Mouse (Mus musculus): ENCODE measurements around the gene Kif28. TPM values are rescaled to one million over a fixed set of nuclear protein-coding genes. Genes with fewer than 3 reads are reported as not detected.
"Not testable (repeated sequence)": the region's sequence is repeated elsewhere in the genome, so short reads cannot be mapped to it uniquely, and the experiment has no call there.

Kif28 gene
- polyA plus RNA-seq, 1 experiment from 2014 or later: 0.11 TPM

- no peak overlapping the region for H3K4me2 ChIP-seq
- H3K36me3 ChIP-seq (ENCODE audit: control insufficient read depth, insufficient read depth, low read length): peaks cover 12% of the 10 kb centered on the region
- H3K27ac ChIP-seq (ENCODE audit: low read depth, low read length): 0 out of 2 replicates have a peak overlapping the region, but pooled peaks have one; percentile 46
- H3K4me3 ChIP-seq (ENCODE audit: low read depth, low read length): no peak overlapping the region
- no peak for ATAC-seq (replicated peaks; ENCODE audit: insufficient number of reproducible peaks, low FRiP score, low TSS enrichment)
- no peaks in the 10 kb centered on the region for H3K27me3 ChIP-seq (ENCODE audit: control insufficient read depth, insufficient read depth, low read length)
- peaks cover 7% of the 10 kb centered on the region; the same call in 1 of the 2 replicates for H3K4me1 ChIP-seq (ENCODE audit: control insufficient read depth, insufficient read depth, low read length)
- 46% methylated on average over 6 of the region's 6 CpGs for WGBS (ENCODE audit: insufficient replicate concordance)
- no peaks in the 10 kb centered on the region for H3K9me3 ChIP-seq (replicated peaks; ENCODE audit: control insufficient read depth, low read length)
- H3K9ac ChIP-seq (ENCODE audit: low read depth, low read length): no peak overlapping the region
Observed at GRCm38 (mm10) chr1:179688415-179688814, 56.7 kb downstream of the Kif28 start.

DNA sequence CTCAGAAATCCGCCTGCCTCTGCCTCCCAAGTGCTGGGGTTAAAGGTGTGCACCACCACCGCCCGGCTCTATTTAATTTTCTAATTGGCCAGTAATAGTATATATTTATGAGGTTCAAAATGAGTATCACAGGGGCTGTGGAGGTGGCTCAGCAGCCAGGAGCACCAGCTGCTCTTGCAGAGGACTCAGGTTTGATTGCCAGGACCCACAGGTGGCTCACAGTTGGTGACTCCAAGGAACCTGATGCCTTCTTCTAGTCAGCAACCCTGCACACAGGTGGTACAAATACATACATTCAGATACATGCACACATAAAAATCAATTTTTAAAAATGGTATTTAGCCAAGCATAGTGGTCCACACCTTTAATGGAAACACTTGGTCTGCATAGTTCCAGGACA is 57.1 kb downstream of the Kif28 start:
- Histone ChIP-seq H3K4me3 (ENCODE audit: low read depth, low read length) (no peak overlapping the region), H3K27me3 (ENCODE audit: control insufficient read depth, insufficient read depth, low read length) (no peaks in the 10 kb centered on the region), H3K36me3 (ENCODE audit: control insufficient read depth, insufficient read depth, low read length) (peaks cover 13% of the 10 kb centered on the region), H3K4me1 (ENCODE audit: control insufficient read depth, insufficient read depth, low read length) (peaks cover 7% of the 10 kb centered on the region; the same call in 1 of the 2 replicates), H3K9me3 (replicated peaks; ENCODE audit: control insufficient read depth, low read length) (no peaks in the 10 kb centered on the region), H3K27ac (ENCODE audit: low read depth, low read length) (no peak overlapping the region), H3K9ac (ENCODE audit: low read depth, low read length) (no peak overlapping the region), H3K4me2 (no peak overlapping the region)
- no peak for ATAC-seq (replicated peaks; ENCODE audit: insufficient number of reproducible peaks, low FRiP score, low TSS enrichment)
- WGBS (ENCODE audit: insufficient replicate concordance): 92% methylated on average over 3 of the region's 3 CpGs

DNA sequence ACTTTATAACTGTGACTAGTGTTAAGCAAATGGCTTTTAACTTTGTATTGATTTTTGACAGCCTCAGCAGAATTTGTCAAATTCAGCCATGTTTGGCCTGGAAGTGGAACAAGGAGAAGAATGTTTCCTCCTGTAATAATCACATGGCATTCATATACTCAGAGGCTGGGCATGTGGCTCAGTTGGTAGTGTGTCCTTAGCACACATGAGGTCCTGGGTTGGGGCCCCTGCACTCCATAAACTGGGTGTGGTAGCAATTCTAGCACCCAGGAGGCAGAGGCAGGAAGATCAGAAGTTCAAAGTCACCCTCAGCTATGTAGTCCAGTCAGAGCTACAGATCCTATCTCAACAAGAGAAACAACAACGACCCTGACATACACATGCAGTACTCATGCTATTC is 57.8 kb downstream of the Kif28 start:
- Histone ChIP-seq H3K4me1 (ENCODE audit: control insufficient read depth, insufficient read depth, low read length) (peaks cover 7% of the 10 kb centered on the region; the same call in 1 of the 2 replicates), H3K27ac (ENCODE audit: low read depth, low read length) (no peak overlapping the region), H3K9me3 (replicated peaks; ENCODE audit: control insufficient read depth, low read length) (no peaks in the 10 kb centered on the region), H3K4me3 (ENCODE audit: low read depth, low read length) (no peak overlapping the region), H3K9ac (ENCODE audit: low read depth, low read length) (no peak overlapping the region), H3K27me3 (ENCODE audit: control insufficient read depth, insufficient read depth, low read length) (no peaks in the 10 kb centered on the region), H3K36me3 (ENCODE audit: control insufficient read depth, insufficient read depth, low read length) (peaks cover 15% of the 10 kb centered on the region), H3K4me2 (no peak overlapping the region)
- ATAC-seq (replicated peaks; ENCODE audit: insufficient number of reproducible peaks, low FRiP score, low TSS enrichment): no peak
- WGBS (ENCODE audit: insufficient replicate concordance): 64% methylated on average over 1 of the region's 1 CpGs

- Histone ChIP-seq H3K27me3 (ENCODE audit: control insufficient read depth, insufficient read depth, low read length) (no peaks in the 10 kb centered on the region), H3K9me3 (replicated peaks; ENCODE audit: control insufficient read depth, low read length) (no peaks in the 10 kb centered on the region), H3K4me3 (ENCODE audit: low read depth, low read length) (no peak overlapping the region), H3K36me3 (ENCODE audit: control insufficient read depth, insufficient read depth, low read length) (peaks cover 17% of the 10 kb centered on the region), H3K4me1 (ENCODE audit: control insufficient read depth, insufficient read depth, low read length) (peaks cover 7% of the 10 kb centered on the region; the same call in 1 of the 2 replicates), H3K27ac (ENCODE audit: low read depth, low read length) (no peak overlapping the region), H3K9ac (ENCODE audit: low read depth, low read length) (no peak overlapping the region), H3K4me2 (no peak overlapping the region)
- 50% methylated on average over 5 of the region's 5 CpGs for WGBS (ENCODE audit: insufficient replicate concordance)
- no peak for ATAC-seq (replicated peaks; ENCODE audit: insufficient number of reproducible peaks, low FRiP score, low TSS enrichment)
Observed at GRCm38 (mm10) chr1:179686781-179687180, 58.3 kb downstream of the Kif28 start.

DNA sequence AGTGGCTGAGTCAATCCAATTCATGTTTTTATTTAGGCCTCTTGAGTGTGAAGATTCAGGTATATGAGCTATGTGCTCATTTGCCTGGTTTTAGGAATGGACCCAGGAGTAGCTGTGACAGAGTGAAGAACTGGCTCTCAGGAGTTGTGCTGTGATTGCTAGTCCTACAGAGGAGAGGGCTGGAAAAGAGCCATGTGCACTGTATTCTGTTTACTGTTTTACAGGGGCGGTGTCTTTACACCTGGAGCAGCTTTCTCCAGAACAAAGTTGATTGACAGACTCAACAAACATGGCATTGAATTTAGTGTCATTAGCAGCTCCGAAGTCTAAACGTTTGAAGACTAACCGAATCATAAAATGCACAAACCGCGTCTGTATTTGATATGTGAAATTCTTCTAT is 58.7 kb downstream of the Kif28 start:
- Histone ChIP-seq H3K4me3 (ENCODE audit: low read depth, low read length) (no peak overlapping the region), H3K36me3 (ENCODE audit: control insufficient read depth, insufficient read depth, low read length) (peaks cover 19% of the 10 kb centered on the region), H3K27ac (ENCODE audit: low read depth, low read length) (no peak overlapping the region), H3K9ac (ENCODE audit: low read depth, low read length) (no peak overlapping the region), H3K4me2 (no peak overlapping the region), H3K27me3 (ENCODE audit: control insufficient read depth, insufficient read depth, low read length) (no peaks in the 10 kb centered on the region), H3K9me3 (replicated peaks; ENCODE audit: control insufficient read depth, low read length) (no peaks in the 10 kb centered on the region), H3K4me1 (ENCODE audit: control insufficient read depth, insufficient read depth, low read length) (peaks cover 7% of the 10 kb centered on the region; the same call in 1 of the 2 replicates)
- WGBS (ENCODE audit: insufficient replicate concordance): 90% methylated on average over 6 of the region's 6 CpGs
- ATAC-seq (replicated peaks; ENCODE audit: insufficient number of reproducible peaks, low FRiP score, low TSS enrichment): no peak

- H3K36me3 ChIP-seq (ENCODE audit: control insufficient read depth, insufficient read depth, low read length): peaks cover 19% of the 10 kb centered on the region
- WGBS (ENCODE audit: insufficient replicate concordance): 77% methylated on average over 9 of the region's 10 CpGs
- not testable (repeated sequence) for ATAC-seq (replicated peaks; ENCODE audit: insufficient number of reproducible peaks, low FRiP score, low TSS enrichment)
Observed at GRCm38 (mm10) chr1:179682753-179683152, 62.3 kb downstream of the Kif28 start.

GRCm38 (mm10) chr1:179679326-179679725 is 65.7 kb downstream of the Kif28 start:
- H3K9ac ChIP-seq (ENCODE audit: low read depth, low read length): no peak overlapping the region
- no peaks in the 10 kb centered on the region for H3K9me3 ChIP-seq (replicated peaks; ENCODE audit: control insufficient read depth, low read length)
- no peak for ATAC-seq (replicated peaks; ENCODE audit: insufficient number of reproducible peaks, low FRiP score, low TSS enrichment)
- 88% methylated on average over 4 of the region's 4 CpGs for WGBS (ENCODE audit: insufficient replicate concordance)
- H3K27me3 ChIP-seq (ENCODE audit: control insufficient read depth, insufficient read depth, low read length): no peaks in the 10 kb centered on the region
- no peak overlapping the region for H3K4me3 ChIP-seq (ENCODE audit: low read depth, low read length)
- H3K36me3 ChIP-seq (ENCODE audit: control insufficient read depth, insufficient read depth, low read length): peaks cover 15% of the 10 kb centered on the region
- no peak overlapping the region for H3K4me2 ChIP-seq
- H3K27ac ChIP-seq (ENCODE audit: low read depth, low read length): no peak overlapping the region
- H3K4me1 ChIP-seq (ENCODE audit: control insufficient read depth, insufficient read depth, low read length): no peaks in the 10 kb centered on the region

More at GRCm38 (mm10) chr1:179682753-179683152, 62.3 kb downstream of the Kif28 start:
- not testable (repeated sequence) for H3K27ac ChIP-seq (ENCODE audit: low read depth, low read length); H3K27me3 ChIP-seq (ENCODE audit: control insufficient read depth, insufficient read depth, low read length); H3K9me3 ChIP-seq (replicated peaks; ENCODE audit: control insufficient read depth, low read length); H3K9ac ChIP-seq (ENCODE audit: low read depth, low read length); H3K4me2 ChIP-seq; H3K4me3 ChIP-seq (ENCODE audit: low read depth, low read length); H3K4me1 ChIP-seq (ENCODE audit: control insufficient read depth, insufficient read depth, low read length)

DNA sequence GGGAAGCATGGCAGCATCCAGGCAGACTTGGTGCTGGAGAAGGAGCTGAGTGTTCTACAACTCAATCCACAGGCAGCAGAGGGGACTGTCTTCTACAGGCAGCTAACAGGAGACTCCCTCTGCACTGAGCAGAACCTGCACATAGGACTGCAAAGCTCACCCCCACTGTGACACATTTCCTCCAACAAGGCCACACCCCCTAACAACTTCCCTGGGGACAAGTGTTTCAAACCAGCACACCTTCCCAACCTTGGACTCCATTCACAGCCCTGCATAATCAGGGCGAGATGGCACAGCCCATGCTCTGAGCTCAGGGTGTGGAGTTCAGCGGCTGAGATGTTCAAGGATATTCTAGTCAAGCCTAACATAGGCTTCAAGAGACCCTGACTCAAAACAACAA is 68.0 kb downstream of the Kif28 start:
- H3K4me2 ChIP-seq: no peak overlapping the region
- ATAC-seq (replicated peaks; ENCODE audit: insufficient number of reproducible peaks, low FRiP score, low TSS enrichment): no peak
- no peaks in the 10 kb centered on the region for H3K27me3 ChIP-seq (ENCODE audit: control insufficient read depth, insufficient read depth, low read length)
- no peak overlapping the region for H3K27ac ChIP-seq (ENCODE audit: low read depth, low read length)
- no peak overlapping the region for H3K4me3 ChIP-seq (ENCODE audit: low read depth, low read length)
- no peaks in the 10 kb centered on the region for H3K4me1 ChIP-seq (ENCODE audit: control insufficient read depth, insufficient read depth, low read length)
- H3K36me3 ChIP-seq (ENCODE audit: control insufficient read depth, insufficient read depth, low read length): peaks cover 10% of the 10 kb centered on the region
- no peaks in the 10 kb centered on the region for H3K9me3 ChIP-seq (replicated peaks; ENCODE audit: control insufficient read depth, low read length)
- 82% methylated on average over 2 of the region's 2 CpGs for WGBS (ENCODE audit: insufficient replicate concordance)
- no peak overlapping the region for H3K9ac ChIP-seq (ENCODE audit: low read depth, low read length)

DNA sequence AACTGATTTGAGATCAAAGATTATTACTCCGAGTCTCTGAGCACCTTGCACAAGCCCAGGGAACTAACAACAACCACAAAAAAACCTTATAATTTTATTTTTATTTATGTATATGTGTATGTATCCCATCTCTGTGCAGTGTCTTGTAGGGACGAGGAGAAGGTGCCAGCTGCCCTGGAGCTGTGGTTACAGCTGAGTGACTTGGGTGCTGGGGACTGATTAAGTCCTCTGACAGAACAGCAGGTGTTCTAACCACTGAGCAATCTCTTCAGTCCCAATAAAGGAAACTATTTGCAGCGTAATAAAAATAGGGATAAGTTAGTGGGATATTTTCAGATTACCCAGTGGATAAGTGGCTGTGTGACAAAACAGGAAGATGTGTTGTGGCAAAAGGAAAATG is 70.7 kb downstream of the Kif28 start:
- Histone ChIP-seq H3K4me1 (ENCODE audit: control insufficient read depth, insufficient read depth, low read length) (peaks cover 3% of the 10 kb centered on the region; the same call in 1 of the 2 replicates), H3K4me3 (ENCODE audit: low read depth, low read length) (no peak overlapping the region), H3K36me3 (ENCODE audit: control insufficient read depth, insufficient read depth, low read length) (peaks cover 6% of the 10 kb centered on the region), H3K4me2 (no peak overlapping the region), H3K27ac (ENCODE audit: low read depth, low read length) (no peak overlapping the region), H3K27me3 (ENCODE audit: control insufficient read depth, insufficient read depth, low read length) (no peaks in the 10 kb centered on the region), H3K9me3 (replicated peaks; ENCODE audit: control insufficient read depth, low read length) (no peaks in the 10 kb centered on the region), H3K9ac (ENCODE audit: low read depth, low read length) (no peak overlapping the region)
- ATAC-seq (replicated peaks; ENCODE audit: insufficient number of reproducible peaks, low FRiP score, low TSS enrichment): no peak
- 88% methylated on average over 3 of the region's 3 CpGs for WGBS (ENCODE audit: insufficient replicate concordance)

All from heart, embryonic 11.5 days (tissue).